Mouse (Mus musculus) hematopoietic stem cell, adult 5-6 weeks (primary cell): ENCODE data around the gene Armcx4. TPM values are rescaled to one million over a fixed set of nuclear protein-coding genes. Genes with fewer than 3 reads are reported as not detected.
A peak's percentile ranks its signal among the peaks of the same experiment; 100 is the strongest.

Experiments
- ATAC-seq, 2 experiments: fragments of 125-278 bp in 1 of 2; replicated peaks in 1 of 2; 2 replicates each; pipeline ENCODE4 v1.8.0; 2016 to 2017; ENCODE audit warnings: inconsistent platforms in 2 of 2, mild to moderate bottlenecking in 2 of 2, moderate number of reproducible peaks in 2 of 2, low read depth in 1 of 2, moderate TSS enrichment in 1 of 2; ENCODE audit not compliant: low FRiP score in 2 of 2, poor library complexity in 2 of 2, severe bottlenecking in 2 of 2, insufficient read depth in 1 of 2, low TSS enrichment in 1 of 2
- total RNA-seq: library from RNA; stranded (forward); fragments of 172-1452, 232-1000 nt; gene quantifications from 2 replicates; pipeline ENCODE4 v1.2.3, GENCODE M21; 2017

Gene Armcx4
- total RNA-seq, result 9.0 and 9.6 TPM in 2 replicates

- peak; percentile 82 to 84 for ATAC-seq
These were observed at the start of gene Armcx4 for GRCm38 (mm10) chrX:134686267-134686666. Armcx4 (plus strand) TSS chrX:134686519.

GRCm38 (mm10) chrX:134641000-134641760 lies 45.1 kb upstream of the Armcx4 start:
- ATAC-seq, result peak; percentile 91 to 94

DNA sequence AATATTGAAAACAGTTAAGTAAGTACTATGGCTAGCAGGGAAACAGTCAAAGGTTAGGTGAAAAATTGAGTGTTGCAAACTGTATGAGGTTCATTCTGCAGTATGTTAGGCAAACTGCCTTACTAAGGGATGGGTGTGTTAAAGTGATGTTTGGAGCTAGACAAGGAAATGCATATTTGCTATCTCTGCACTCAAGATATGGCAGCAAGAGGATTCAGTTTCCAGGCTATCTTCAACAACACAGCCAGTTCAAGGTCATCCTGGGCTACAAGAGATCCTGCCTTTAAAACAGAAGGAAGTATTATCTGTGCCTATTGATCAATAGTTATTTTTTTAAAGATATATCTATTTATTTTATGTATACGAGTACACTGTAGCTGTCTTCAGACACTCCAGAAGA lies 40.0 kb upstream of the Armcx4 start:
- ATAC-seq, result no peak

GRCm38 (mm10) chrX:134647421-134647820 lies 38.9 kb upstream of the Armcx4 start:
- ATAC-seq, result no peak

- ATAC-seq, result peak; percentile 46 to 72; a peak in 3 of 4 replicates
These were observed 38.2 kb upstream of the Armcx4 start for GRCm38 (mm10) chrX:134648031-134648692.

GRCm38 (mm10) chrX:134652061-134652460 lies 34.3 kb upstream of the Armcx4 start:
- ATAC-seq, result peak in 1 of 2 experiments; percentile 32; a peak in 1 of 4 replicates

DNA sequence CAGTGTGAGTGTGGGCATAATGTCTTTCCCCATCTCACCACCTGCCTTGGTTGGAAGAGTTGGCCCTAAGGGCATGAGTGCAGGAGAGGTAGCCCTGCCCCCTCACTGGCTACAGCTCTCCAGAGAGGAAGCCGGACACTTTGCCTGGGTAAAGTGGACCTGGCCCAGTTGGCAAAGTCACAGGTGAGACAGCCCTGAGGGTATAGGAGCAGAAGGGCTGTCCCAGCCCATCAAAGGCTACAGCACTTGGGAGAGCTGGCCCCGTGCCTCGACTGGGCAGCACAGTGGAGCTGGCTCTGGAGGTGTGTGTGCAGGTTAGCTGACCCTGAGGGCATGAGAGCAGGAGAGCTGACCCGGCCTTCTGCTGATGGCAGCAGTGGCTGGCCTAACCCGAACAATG lies 24.7 kb upstream of the Armcx4 start:
- no peak for ATAC-seq

- no peak for ATAC-seq
These were observed 11.3 kb upstream of the Armcx4 start for GRCm38 (mm10) chrX:134675022-134675421.

DNA sequence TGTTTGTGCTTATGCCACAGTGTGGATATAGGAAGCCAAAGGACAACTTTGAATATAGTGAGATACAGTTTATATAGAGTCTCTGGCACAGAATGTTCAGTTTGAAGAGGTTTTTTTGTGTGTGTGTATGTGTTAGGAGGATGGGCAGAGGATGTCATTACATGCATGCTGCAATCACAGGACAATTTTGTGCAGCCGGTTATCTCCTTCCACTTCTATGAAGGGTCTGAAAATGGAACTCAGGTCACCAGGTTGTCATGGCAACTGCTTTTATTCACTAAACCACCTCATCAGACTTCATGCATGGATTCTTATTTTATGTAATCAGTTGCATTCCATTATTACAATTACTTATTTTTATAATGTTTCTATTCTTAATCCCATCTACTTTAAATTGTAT lies 10.4 kb upstream of the Armcx4 start:
- no peak for ATAC-seq

GRCm38 (mm10) chrX:134684936-134685335 lies 1.4 kb upstream of the Armcx4 start:
- ATAC-seq, result no peak

- peak in 1 of 2 experiments; percentile 42; a peak in 1 of 4 replicates for ATAC-seq
These were observed 436 bp downstream of the Armcx4 start for GRCm38 (mm10) chrX:134686739-134687171.

DNA sequence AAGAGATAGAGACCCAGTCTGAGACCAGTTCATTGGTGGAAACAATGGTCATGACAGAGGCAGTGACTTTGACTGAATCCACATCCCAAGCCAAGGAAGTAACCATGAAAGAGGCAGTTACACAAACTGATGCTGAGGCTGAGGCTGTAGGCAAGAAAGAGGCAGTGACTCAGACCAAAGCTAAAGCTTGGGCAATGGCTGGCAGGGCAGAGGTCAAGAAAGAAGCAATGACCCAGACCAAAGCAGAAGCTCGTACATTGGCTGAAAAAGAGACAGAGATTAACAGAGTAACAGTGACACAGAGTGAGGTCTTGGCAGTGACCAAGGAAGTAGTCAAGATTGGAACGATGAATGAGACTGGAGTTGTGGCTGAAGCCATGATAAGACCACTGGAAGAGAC lies 3.4 kb downstream of the Armcx4 start:
- ATAC-seq, result no peak

GRCm38 (mm10) chrX:134690871-134691539 lies 4.7 kb downstream of the Armcx4 start:
- no peak for ATAC-seq

GRCm38 (mm10) chrX:134691540-134691935 lies 5.2 kb downstream of the Armcx4 start:
- no peak for ATAC-seq

DNA sequence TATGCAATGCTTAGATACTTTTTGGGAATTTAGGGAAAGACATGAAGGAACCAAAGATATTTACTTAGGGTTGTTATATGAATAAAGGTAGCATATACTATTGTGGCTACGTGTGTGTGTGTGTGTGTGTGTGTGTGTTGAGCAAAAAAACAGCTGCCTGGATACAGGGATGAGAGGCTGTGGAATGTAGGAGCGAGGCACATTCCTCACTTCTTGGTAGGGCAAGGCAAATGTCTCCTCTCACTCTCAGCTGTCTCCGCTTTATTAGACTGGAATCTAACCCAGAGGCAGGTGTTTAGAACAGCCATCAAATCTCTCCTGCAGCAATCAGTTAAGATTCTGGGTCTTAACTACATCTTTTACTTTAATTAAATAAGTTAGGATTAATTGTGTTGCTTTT lies 30.5 kb downstream of the Armcx4 start:
- ATAC-seq, result no peak

DNA sequence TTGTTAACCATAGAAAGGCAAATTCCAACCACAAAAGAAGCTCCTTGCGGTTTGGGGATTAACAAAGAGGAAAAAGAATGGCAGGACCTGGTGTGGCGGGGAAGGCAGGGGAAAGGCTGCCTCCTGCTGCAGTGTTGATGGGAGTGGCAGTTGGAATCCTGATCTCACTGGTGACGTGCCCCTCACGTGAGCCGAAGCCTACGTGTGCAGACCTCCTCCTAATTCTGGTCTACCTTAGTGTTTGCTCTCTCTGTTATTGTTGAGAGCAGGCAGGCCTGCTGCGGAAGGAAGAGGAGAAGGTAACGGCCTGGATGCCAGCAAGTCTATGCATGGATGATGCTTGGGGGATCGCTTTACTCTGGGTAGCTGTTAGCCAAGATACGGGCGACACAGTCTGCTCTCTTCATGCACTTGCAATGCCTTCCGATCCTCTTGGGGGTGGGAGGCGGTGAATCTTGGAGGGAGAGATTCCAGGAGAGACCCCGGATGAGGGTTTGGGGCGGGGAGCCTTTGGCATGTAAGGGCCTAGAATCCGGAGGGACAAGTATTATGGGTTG lies 31.5 kb downstream of the Armcx4 start, which contains the start of gene Armcx1:
Gene Armcx1 (plus strand): TSS at position 212 of the 557 bp plus-strand sequence.
- ATAC-seq, result peak; percentile 99

GRCm38 (mm10) chrX:134718524-134718923 lies 32.2 kb downstream of the Armcx4 start:
- peak; percentile 68 to 71; a peak in 2 of 4 replicates for ATAC-seq

- peak; percentile 45 to 53; a peak in 2 of 4 replicates for ATAC-seq
These were observed 37.4 kb downstream of the Armcx4 start for GRCm38 (mm10) chrX:134723762-134724161.
